Mouse (Mus musculus) neural tube, embryonic 14.5 days (tissue): ENCODE results near the gene Slc27a4. TPM values are rescaled to one million over a fixed set of nuclear protein-coding genes. Genes with fewer than 3 reads are reported as not detected.
A peak's percentile ranks its signal among the peaks of the same experiment; 100 is the strongest.
"Not testable (repeated sequence)": the region's sequence is repeated elsewhere in the genome, so short reads cannot be mapped to it uniquely, and the experiment has no call there.

Experiments
- ATAC-seq: fragments of 200-750 bp; cut with Nextera tagmentation; 2 replicates; pipeline ENCODE4 v1.8.0; 2017; ENCODE audit warnings: low read depth, mild to moderate bottlenecking, moderate TSS enrichment, moderate library complexity
- H3K27ac ChIP-seq: fragments of 300-500 bp; sonication (generic); 2 replicates; pipeline ENCODE4 v1.5.1; 2014; ENCODE audit warnings: low read depth, mild to moderate bottlenecking, control low read depth, low read length, moderate library complexity, mixed read lengths
- H3K27me3 ChIP-seq: fragments of 300-500 bp; sonication (generic); 2 replicates; pipeline ENCODE4 v1.6.1; 2014; ENCODE audit warnings: low read length; ENCODE audit not compliant: control insufficient read depth, insufficient read depth
- H3K36me3 ChIP-seq: fragments of 300-500 bp; sonication (generic); 2 replicates; pipeline ENCODE4 v1.6.1; 2014; ENCODE audit warnings: low read length, mixed read lengths; ENCODE audit not compliant: control insufficient read depth, insufficient read depth
- H3K4me1 ChIP-seq: fragments of 300-500 bp; sonication (generic); 2 replicates; pipeline ENCODE4 v1.6.1; 2014; ENCODE audit warnings: low read length; ENCODE audit not compliant: control insufficient read depth, insufficient read depth
- H3K4me2 ChIP-seq: fragments of 300-500 bp; sonication (generic); 2 replicates; pipeline ENCODE4 v1.6.1; 2014; ENCODE audit warnings: mild to moderate bottlenecking, low read depth, low read length, control low read depth
- H3K4me3 ChIP-seq: fragments of 300-500 bp; sonication (generic); 2 replicates; pipeline ENCODE4 v1.5.1; 2014; ENCODE audit warnings: low read depth, low read length, control low read depth, mixed read lengths
- H3K9ac ChIP-seq: fragments of 300-500 bp; sonication (generic); replicated peaks from 2 replicates; pipeline ENCODE4 v1.6.1; 2014; ENCODE audit warnings: low read depth, mild to moderate bottlenecking, control low read depth, low read length, mixed read lengths
- H3K9me3 ChIP-seq: fragments of 300-500 bp; sonication (generic); 2 replicates; pipeline ENCODE4 v1.6.1; 2016; ENCODE audit warnings: low read length; ENCODE audit not compliant: control insufficient read depth
- WGBS: fragments of 180-500 bp; shearing (Covaris S2); extraction: QIAGEN DNeasy Blood & Tissue Kit; methylation state at CpG from one replicate; pipeline ENCODE4 v1.1.7; 2014; 5-methylcytosine and 5-hydroxymethylcytosine counted together
- polyA plus RNA-seq: library from polyadenylated mRNA; unstranded; fragments of >200 nt; fragmentation: Nextera tagmentation; extraction: Ambion mirVana; gene quantifications from 2 replicates; pipeline ENCODE4 v1.2.1, GENCODE M21; 2014

The Slc27a4 gene
- polyA plus RNA-seq, 1 experiment from 2014 or later: 35.8 TPM

GRCm38 (mm10) chr2:29781256-29781655, 21.2 kb upstream of the Slc27a4 start:
- H3K9me3 ChIP-seq, ATAC-seq, H3K9ac ChIP-seq, H3K4me1 ChIP-seq, H3K27me3 ChIP-seq, H3K4me3 ChIP-seq, H3K4me2 ChIP-seq, H3K27ac ChIP-seq: not testable (repeated sequence)
- peaks cover 64% of the 10 kb centered on the region for H3K36me3 ChIP-seq
- 90% methylated on average over 2 of the region's 2 CpGs for WGBS

- Histone ChIP-seq H3K27ac (no peak overlapping the region), H3K36me3 (peaks cover 42% of the 10 kb centered on the region)
- WGBS: 63% methylated on average over 4 of the region's 4 CpGs
Measured at GRCm38 (mm10) chr2:29784290-29784689, 18.1 kb upstream of the Slc27a4 start.

GRCm38 (mm10) chr2:29787104-29787917, 15.1 kb upstream of the Slc27a4 start, which contains the start of gene Coq4:
Gene Coq4, plus strand, starts transcription at chr2:29787493.
- ATAC-seq: peak; percentile 88
- peaks cover 7% of the 10 kb centered on the region; the same call in 1 of the 2 replicates for H3K4me1 ChIP-seq
- H3K36me3 ChIP-seq: peaks cover 24% of the 10 kb centered on the region
- WGBS: 2% methylated on average over 31 of the region's 31 CpGs
- peak within 1 kb of the TSS; percentile 60 for H3K9ac ChIP-seq
- no peaks in the 10 kb centered on the region for H3K9me3 ChIP-seq
- H3K4me2 ChIP-seq: peak within 1 kb of the TSS; percentile 89
- H3K27ac ChIP-seq: peak within 1 kb of the TSS; percentile 35; the same call in 1 of the 2 replicates
- peak within 1 kb of the TSS; percentile 69 for H3K4me3 ChIP-seq
- H3K27me3 ChIP-seq: no peaks in the 10 kb centered on the region

More at GRCm38 (mm10) chr2:29784290-29784689, 18.1 kb upstream of the Slc27a4 start:
- Histone ChIP-seq H3K4me1 (peaks cover 7% of the 10 kb centered on the region; the same call in 1 of the 2 replicates), H3K9me3 (no peaks in the 10 kb centered on the region), H3K9ac (no peak overlapping the region), H3K27me3 (no peaks in the 10 kb centered on the region), H3K4me2 (no peak overlapping the region), H3K4me3 (no peak overlapping the region)
- no peak for ATAC-seq

DNA sequence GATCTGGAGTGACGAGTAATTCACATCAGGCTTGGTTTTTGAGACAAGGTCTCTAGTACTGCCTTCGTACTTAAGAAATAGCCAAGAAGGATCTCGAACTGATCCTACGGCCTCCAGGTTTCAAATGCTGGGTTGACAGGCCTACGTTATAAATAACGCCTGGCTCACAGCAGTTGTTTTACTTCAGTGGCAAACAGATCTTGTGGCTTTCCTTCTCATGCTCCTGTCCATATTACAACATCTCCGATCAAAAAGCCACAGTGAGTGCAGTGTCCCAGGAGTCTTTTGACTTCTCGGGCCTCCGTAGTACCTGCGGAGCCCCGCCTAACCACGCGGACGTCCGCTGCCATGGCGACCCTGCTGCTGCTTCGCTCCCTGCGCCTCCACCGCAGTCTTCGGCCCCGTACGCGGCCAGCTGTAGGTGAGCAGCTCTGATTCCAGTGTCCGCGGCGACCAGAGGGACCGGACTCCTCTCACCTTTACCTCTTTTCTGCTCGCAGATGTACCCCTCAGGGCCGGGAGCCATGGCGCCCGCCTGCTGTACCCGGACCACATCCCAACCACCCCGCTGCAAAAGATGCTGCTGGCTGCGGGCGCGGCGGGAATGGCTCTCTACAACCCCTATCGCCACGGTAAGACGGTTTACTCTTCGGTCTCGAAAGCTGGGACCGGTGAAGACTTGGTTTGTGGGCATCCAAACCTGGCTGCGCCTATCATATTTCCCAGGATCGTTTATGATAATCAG, 14.3 kb upstream of the Slc27a4 start, which contains the start of gene Trub2:
Trub2 (minus strand) TSS at position 566 of the 745 bp plus-strand sequence.
- under 1% methylated on average over 45 of the region's 45 CpGs for WGBS
- H3K4me3 ChIP-seq: peak within 1 kb of the TSS; percentile 69
- peak; percentile 93 for ATAC-seq

DNA sequence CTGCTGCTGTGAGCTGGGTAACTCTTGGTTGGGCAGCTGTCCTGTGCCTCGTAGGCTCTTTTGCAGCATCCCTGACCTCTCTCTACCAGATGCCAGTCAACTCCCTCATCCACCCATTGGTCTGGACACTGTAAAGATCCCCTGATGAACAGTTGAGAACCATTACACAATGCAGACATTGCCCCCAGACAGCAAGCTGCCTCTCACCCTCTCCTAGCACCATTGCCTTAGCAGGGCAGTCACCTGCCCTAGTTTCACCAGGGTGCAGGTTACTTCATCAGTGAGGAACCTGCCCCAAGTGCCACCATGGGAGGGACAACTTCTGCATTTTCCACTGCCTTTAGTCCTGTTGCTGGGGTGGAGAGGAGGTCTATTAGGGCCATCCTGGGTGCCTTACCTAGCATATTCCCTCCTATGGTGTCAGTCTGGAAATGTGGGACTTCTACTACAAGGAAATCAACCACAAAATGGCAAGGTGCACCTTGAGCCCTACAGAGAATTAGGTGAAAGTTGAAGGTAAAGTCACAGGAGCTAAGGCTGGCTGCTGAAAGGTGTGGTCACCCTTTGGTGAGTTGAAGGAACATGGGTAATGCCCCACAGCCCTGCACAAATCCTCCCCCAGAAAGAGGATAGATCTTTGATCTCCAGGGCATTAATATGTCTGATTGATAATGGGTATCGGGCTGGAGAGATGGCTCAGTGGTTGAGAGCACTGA, 9.5 kb upstream of the Slc27a4 start:
- peaks cover 28% of the 10 kb centered on the region for H3K36me3 ChIP-seq

More for the DNA sequence above, 14.3 kb upstream of the Slc27a4 start, which contains the start of gene Trub2:
- H3K4me2 ChIP-seq: peak within 1 kb of the TSS; percentile 89
- H3K9me3 ChIP-seq: no peaks in the 10 kb centered on the region
- H3K36me3 ChIP-seq: peaks cover 25% of the 10 kb centered on the region
- H3K27me3 ChIP-seq: no peaks in the 10 kb centered on the region
- peak within 1 kb of the TSS; percentile 35; the same call in 1 of the 2 replicates for H3K27ac ChIP-seq
- peak within 1 kb of the TSS; percentile 60 for H3K9ac ChIP-seq
- H3K4me1 ChIP-seq: peaks cover 7% of the 10 kb centered on the region; the same call in 1 of the 2 replicates

DNA sequence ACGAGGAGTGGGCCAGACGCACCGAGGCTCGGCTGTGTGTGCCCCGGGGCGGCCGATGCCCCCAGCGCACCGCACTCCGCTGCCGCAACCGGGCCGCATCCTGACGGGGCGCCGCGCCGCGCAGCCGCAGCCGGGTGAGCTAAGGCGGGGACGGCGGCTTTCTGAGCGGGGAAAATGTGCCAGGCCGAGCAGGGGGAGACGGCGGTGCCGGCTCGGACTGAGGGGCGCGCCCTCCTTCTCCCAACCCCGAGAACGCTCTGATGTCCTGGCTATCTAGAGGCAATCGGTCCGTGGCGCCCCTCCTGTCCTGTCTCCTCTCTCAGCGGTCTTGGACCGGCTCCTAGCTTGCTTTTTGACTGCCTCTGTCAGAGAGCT, 380 bp downstream of the Slc27a4 start:
- H3K4me3 ChIP-seq: peak overlapping the region; percentile 90
- peaks cover 11% of the 10 kb centered on the region for H3K4me1 ChIP-seq
- H3K9me3 ChIP-seq: no peaks in the 10 kb centered on the region
- H3K27ac ChIP-seq: peak overlapping the region; percentile 89
- under 1% methylated on average over 27 of the region's 39 CpGs for WGBS
- no peak; the same call in 1 of the 2 replicates for ATAC-seq
- H3K9ac ChIP-seq: peak overlapping the region; percentile 89
- no peaks in the 10 kb centered on the region for H3K27me3 ChIP-seq
- peak overlapping the region; percentile 81 for H3K4me2 ChIP-seq
- H3K36me3 ChIP-seq: peaks cover 30% of the 10 kb centered on the region

More for the DNA sequence above, 9.5 kb upstream of the Slc27a4 start:
- H3K4me3 ChIP-seq: no peak overlapping the region
- ATAC-seq: no peak
- no peak overlapping the region for H3K9ac ChIP-seq
- 0 out of 2 replicates have a peak, but pooled peaks cover 2% of the 10 kb centered on the region for H3K4me1 ChIP-seq
- no peaks in the 10 kb centered on the region for H3K27me3 ChIP-seq
- H3K4me2 ChIP-seq: no peak overlapping the region
- H3K27ac ChIP-seq: no peak overlapping the region
- 97% methylated on average over 2 of the region's 2 CpGs for WGBS
- no peaks in the 10 kb centered on the region for H3K9me3 ChIP-seq

DNA sequence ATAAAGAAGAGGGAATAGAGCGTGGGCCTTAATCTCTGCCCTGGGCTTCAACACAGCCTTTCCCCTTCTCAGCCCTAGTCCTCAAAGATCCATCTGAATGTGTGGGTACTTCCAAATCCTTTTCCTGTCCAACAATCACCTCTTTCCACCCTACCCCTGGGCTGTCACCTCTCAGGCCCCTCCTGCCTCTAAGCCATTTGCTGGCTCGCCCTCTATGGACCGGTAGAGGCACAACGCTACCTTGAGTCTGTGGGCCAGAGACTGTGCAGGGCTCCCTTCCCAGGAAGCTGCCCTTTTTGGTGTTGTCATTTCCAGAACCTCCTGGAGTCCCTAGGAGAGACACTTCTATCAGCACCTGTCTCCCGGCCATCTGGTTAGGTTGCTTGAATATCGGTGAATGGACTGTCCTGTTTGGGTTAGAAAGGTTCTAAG, 982 bp downstream of the Slc27a4 start:
- Histone ChIP-seq H3K36me3 (peaks cover 36% of the 10 kb centered on the region), H3K9me3 (no peaks in the 10 kb centered on the region), H3K4me3 (peak overlapping the region; percentile 90), H3K4me1 (peaks cover 11% of the 10 kb centered on the region), H3K4me2 (peak overlapping the region; percentile 81), H3K9ac (peak overlapping the region; percentile 89), H3K27ac (peak overlapping the region; percentile 89), H3K27me3 (no peaks in the 10 kb centered on the region)
- ATAC-seq: no peak
- 20% methylated on average over 6 of the region's 6 CpGs for WGBS

DNA sequence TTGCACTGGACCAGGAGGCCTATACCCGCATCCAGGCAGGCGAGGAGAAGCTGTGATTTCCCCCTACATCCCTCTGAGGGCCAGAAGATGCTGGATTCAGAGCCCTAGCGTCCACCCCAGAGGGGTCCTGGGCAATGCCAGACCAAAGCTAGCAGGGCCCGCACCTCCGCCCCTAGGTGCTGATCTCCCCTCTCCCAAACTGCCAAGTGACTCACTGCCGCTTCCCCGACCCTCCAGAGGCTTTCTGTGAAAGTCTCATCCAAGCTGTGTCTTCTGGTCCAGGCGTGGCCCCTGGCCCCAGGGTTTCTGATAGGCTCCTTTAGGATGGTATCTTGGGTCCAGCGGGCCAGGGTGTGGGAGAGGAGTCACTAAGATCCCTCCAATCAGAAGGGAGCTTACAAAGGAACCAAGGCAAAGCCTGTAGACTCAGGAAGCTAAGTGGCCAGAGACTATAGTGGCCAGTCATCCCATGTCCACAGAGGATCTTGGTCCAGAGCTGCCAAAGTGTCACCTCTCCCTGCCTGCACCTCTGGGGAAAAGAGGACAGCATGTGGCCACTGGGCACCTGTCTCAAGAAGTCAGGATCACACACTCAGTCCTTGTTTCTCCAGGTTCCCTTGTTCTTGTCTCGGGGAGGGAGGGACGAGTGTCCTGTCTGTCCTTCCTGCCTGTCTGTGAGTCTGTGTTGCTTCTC, 13.4 kb downstream of the Slc27a4 start:
- Histone ChIP-seq H3K4me2 (no peak overlapping the region), H3K4me1 (peaks cover 7% of the 10 kb centered on the region; the same call in 1 of the 2 replicates), H3K27me3 (no peaks in the 10 kb centered on the region), H3K36me3 (peaks cover 52% of the 10 kb centered on the region), H3K9ac (no peak overlapping the region), H3K9me3 (no peaks in the 10 kb centered on the region), H3K4me3 (no peak overlapping the region), H3K27ac (no peak overlapping the region)
- 83% methylated on average over 11 of the region's 11 CpGs for WGBS
- no peak for ATAC-seq
